Mouse (Mus musculus): Measurements from ENCODE around the gene Anapc16.

- peak; percentile 93 for TF ChIP-seq EP300 (IDR thresholded peaks at IDR 0.05)
- TF ChIP-seq CTCF (IDR thresholded peaks at IDR 0.05), result peak; percentile 77
These were observed 5.3 kb downstream of the Anapc16 start for GRCm38 (mm10) chr10:59997591-59997990.
